Mouse (Mus musculus): ENCODE results near the gene Phc2. TPM values are rescaled to one million over a fixed set of nuclear protein-coding genes. Genes with fewer than 3 reads are reported as not detected.
"Not testable (repeated sequence)": the region's sequence is repeated elsewhere in the genome, so short reads cannot be mapped to it uniquely, and the experiment has no call there.

The Phc2 gene
- 64.6 and 69.5 TPM in 2 replicates for polyA plus RNA-seq (2012; rRNA removed)

DNA sequence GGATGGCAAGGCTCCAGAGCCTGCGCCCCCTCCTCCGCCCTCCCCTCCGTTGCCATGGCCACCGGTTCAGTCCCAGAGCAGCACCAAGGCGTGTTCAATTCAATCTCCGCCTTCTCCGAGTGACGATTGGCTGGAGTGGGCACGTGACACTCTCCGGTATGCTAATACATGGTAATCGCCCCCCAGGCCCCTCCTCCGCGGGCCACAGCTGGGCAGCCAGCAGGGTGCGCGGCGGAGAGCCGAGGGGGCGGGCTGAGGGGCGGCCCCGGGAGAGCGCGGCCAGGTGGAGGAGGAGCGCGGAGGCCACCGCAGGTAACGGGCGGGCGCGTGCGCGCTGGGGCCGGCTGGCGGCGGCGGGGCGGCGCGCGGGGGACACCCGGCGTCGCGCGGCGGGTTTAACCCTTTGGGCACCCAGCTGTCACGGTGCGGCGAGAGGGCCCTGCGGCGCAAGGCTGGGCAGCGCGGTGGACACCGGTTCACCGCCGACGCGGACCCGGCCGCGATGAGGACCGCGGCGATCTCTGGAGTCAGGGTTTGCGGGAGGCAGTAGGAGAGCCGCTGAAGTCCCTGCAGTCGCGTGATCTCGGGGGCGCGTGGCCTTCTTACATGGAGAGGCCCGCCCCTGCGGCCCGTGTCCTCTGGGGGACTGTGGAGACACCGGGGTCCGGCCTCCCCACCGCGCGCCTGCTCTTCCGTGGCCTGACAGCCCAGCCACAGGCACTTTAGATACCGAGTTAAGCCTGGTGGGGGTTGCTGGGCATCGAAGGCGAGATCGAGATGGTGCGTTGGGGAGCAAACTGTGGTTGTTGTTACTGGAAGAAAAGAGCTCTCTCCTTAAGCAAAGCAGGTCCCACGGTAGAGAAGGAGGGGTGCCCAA is at the start of gene Phc2:
TSS of gene Phc2 (plus strand) at position 198 of the 877 bp plus-strand sequence.
- Histone ChIP-seq H3K36me3 (ENCODE audit: control insufficient read depth, insufficient read depth, low read length) (no peaks in the 10 kb centered on the region), H3K27ac (ENCODE audit: insufficient read depth, low read depth, low read length) (peak within 1 kb of the TSS; percentile 60), H3K4me1 (ENCODE audit: control insufficient read depth, insufficient read depth, low read length) (peaks cover 8% of the 10 kb centered on the region), H3K27me3 (replicated peaks; ENCODE audit: control insufficient read depth, insufficient read depth, low read length) (no peaks in the 10 kb centered on the region), H3K4me3 (ENCODE audit: insufficient read depth, low read depth, low read length) (peak within 1 kb of the TSS; percentile 73)
- DNase-seq = peak; percentile 98
- WGBS = 1% methylated on average over 85 of the region's 85 CpGs
- TF ChIP-seq POLR2A (IDR thresholded peaks at IDR 0.05; ENCODE audit: low read depth, low read length) (no peak), CTCF (conservative IDR thresholded peaks at IDR 0.05; ENCODE audit: insufficient read depth, insufficient read length, low read depth, low read length) (0 out of 2 replicates have a peak, but pooled peaks have one; percentile 12)

- Histone ChIP-seq H3K27me3 (replicated peaks; ENCODE audit: control insufficient read depth, insufficient read depth, low read length) (no peaks in the 10 kb centered on the region), H3K4me1 (ENCODE audit: control insufficient read depth, insufficient read depth, low read length) (no peaks in the 10 kb centered on the region), H3K4me3 (ENCODE audit: insufficient read depth, low read depth, low read length) (no peak overlapping the region), H3K27ac (ENCODE audit: insufficient read depth, low read depth, low read length) (no peak overlapping the region), H3K36me3 (ENCODE audit: control insufficient read depth, insufficient read depth, low read length) (no peaks in the 10 kb centered on the region; the same call in 1 of the 2 replicates)
- no peak for TF ChIP-seq CTCF (conservative IDR thresholded peaks at IDR 0.05; ENCODE audit: insufficient read depth, insufficient read length, low read depth, low read length)
- TF ChIP-seq POLR2A (IDR thresholded peaks at IDR 0.05; ENCODE audit: low read depth, low read length) = no peak
- DNase-seq = no peak
- 96% methylated on average over 7 of the region's 7 CpGs for WGBS
Observed at GRCm38 (mm10) chr4:128606586-128606985, 47.9 kb upstream of the Phc2 start.

- Histone ChIP-seq H3K4me1 (ENCODE audit: control insufficient read depth, insufficient read depth, low read length) (no peaks in the 10 kb centered on the region), H3K4me3 (ENCODE audit: insufficient read depth, low read depth, low read length) (no peak overlapping the region), H3K36me3 (ENCODE audit: control insufficient read depth, insufficient read depth, low read length) (no peaks in the 10 kb centered on the region; the same call in 1 of the 2 replicates), H3K27ac (ENCODE audit: insufficient read depth, low read depth, low read length) (no peak overlapping the region), H3K27me3 (replicated peaks; ENCODE audit: control insufficient read depth, insufficient read depth, low read length) (no peaks in the 10 kb centered on the region)
- DNase-seq = no peak
- TF ChIP-seq CTCF (conservative IDR thresholded peaks at IDR 0.05; ENCODE audit: insufficient read depth, insufficient read length, low read depth, low read length) (no peak), POLR2A (IDR thresholded peaks at IDR 0.05; ENCODE audit: low read depth, low read length) (no peak)
- 84% methylated on average over 11 of the region's 11 CpGs for WGBS
Observed at GRCm38 (mm10) chr4:128607661-128608060, 46.8 kb upstream of the Phc2 start.

- Histone ChIP-seq H3K4me3 (ENCODE audit: insufficient read depth, low read depth, low read length) (peak overlapping the region; percentile 82), H3K36me3 (ENCODE audit: control insufficient read depth, insufficient read depth, low read length) (no peaks in the 10 kb centered on the region), H3K27ac (ENCODE audit: insufficient read depth, low read depth, low read length) (no peak overlapping the region), H3K4me1 (ENCODE audit: control insufficient read depth, insufficient read depth, low read length) (no peaks in the 10 kb centered on the region), H3K27me3 (replicated peaks; ENCODE audit: control insufficient read depth, insufficient read depth, low read length) (no peaks in the 10 kb centered on the region)
- TF ChIP-seq CTCF (conservative IDR thresholded peaks at IDR 0.05; ENCODE audit: insufficient read depth, insufficient read length, low read depth, low read length) (no peak), POLR2A (IDR thresholded peaks at IDR 0.05; ENCODE audit: low read depth, low read length) (no peak)
- WGBS = 5% methylated on average over 27 of the region's 27 CpGs
- DNase-seq = peak; percentile 21
Observed at GRCm38 (mm10) chr4:128609276-128609924, 45.1 kb upstream of the Phc2 start.

DNA sequence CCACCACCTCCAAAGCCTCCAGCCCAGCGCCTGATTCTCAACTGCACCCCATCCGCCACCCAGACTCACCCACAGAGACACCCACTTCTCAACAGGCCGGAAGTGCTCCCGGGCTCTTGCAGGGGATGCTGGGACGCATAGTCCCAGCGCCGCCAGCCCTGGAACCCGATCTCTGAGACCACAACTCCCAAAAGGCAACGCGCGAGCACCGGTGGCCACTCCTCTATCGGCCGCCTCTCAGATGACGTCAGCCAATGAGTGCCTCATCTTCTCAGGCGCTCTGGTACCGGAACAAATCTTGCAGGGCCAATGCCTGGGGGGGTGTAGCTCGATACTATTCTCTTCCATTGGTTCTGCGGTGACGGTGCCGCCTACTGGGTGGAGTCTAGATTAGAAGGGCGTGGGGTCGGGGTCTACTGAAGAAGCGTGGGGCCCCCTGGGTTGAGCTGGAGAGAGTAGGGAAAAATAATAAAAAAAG is 44.5 kb upstream of the Phc2 start, which contains the start of gene Zscan20:
TSS of gene Zscan20 (minus strand) at position 174 of the 478 bp plus-strand sequence.
- WGBS = under 1% methylated on average over 24 of the region's 24 CpGs
- H3K4me1 ChIP-seq (ENCODE audit: control insufficient read depth, insufficient read depth, low read length) = no peaks in the 10 kb centered on the region
- peak within 1 kb of the TSS; percentile 82 for H3K4me3 ChIP-seq (ENCODE audit: insufficient read depth, low read depth, low read length)
- TF ChIP-seq CTCF (conservative IDR thresholded peaks at IDR 0.05; ENCODE audit: insufficient read depth, insufficient read length, low read depth, low read length) (no peak), POLR2A (IDR thresholded peaks at IDR 0.05; ENCODE audit: low read depth, low read length) (no peak)
- no peak within 1 kb of the TSS for H3K27ac ChIP-seq (ENCODE audit: insufficient read depth, low read depth, low read length)
- DNase-seq = peak; percentile 99
- H3K36me3 ChIP-seq (ENCODE audit: control insufficient read depth, insufficient read depth, low read length) = no peaks in the 10 kb centered on the region
- H3K27me3 ChIP-seq (replicated peaks; ENCODE audit: control insufficient read depth, insufficient read depth, low read length) = no peaks in the 10 kb centered on the region

GRCm38 (mm10) chr4:128610706-128611105 is 43.8 kb upstream of the Phc2 start:
- Histone ChIP-seq H3K4me1 (ENCODE audit: control insufficient read depth, insufficient read depth, low read length) (0 out of 2 replicates have a peak, but pooled peaks cover 2% of the 10 kb centered on the region), H3K27ac (ENCODE audit: insufficient read depth, low read depth, low read length) (no peak overlapping the region), H3K36me3 (ENCODE audit: control insufficient read depth, insufficient read depth, low read length) (no peaks in the 10 kb centered on the region), H3K4me3 (ENCODE audit: insufficient read depth, low read depth, low read length) (no peak overlapping the region), H3K27me3 (replicated peaks; ENCODE audit: control insufficient read depth, insufficient read depth, low read length) (no peaks in the 10 kb centered on the region)
- no peak for TF ChIP-seq CTCF (conservative IDR thresholded peaks at IDR 0.05; ENCODE audit: insufficient read depth, insufficient read length, low read depth, low read length)
- no peak for TF ChIP-seq POLR2A (IDR thresholded peaks at IDR 0.05; ENCODE audit: low read depth, low read length)
- DNase-seq = no peak
- 27% methylated on average over 10 of the region's 10 CpGs for WGBS

- H3K27me3 ChIP-seq (replicated peaks; ENCODE audit: control insufficient read depth, insufficient read depth, low read length); DNase-seq; H3K36me3 ChIP-seq (ENCODE audit: control insufficient read depth, insufficient read depth, low read length); H3K27ac ChIP-seq (ENCODE audit: insufficient read depth, low read depth, low read length); H3K4me3 ChIP-seq (ENCODE audit: insufficient read depth, low read depth, low read length); H3K4me1 ChIP-seq (ENCODE audit: control insufficient read depth, insufficient read depth, low read length): not testable (repeated sequence)
- WGBS = 64% methylated on average over 3 of the region's 3 CpGs
Observed at GRCm38 (mm10) chr4:128611726-128612125, 42.8 kb upstream of the Phc2 start.

All from kidney, adult 2 months (tissue).